Mouse (Mus musculus) ovary, postnatal 10 days (tissue): ENCODE measurements around the gene Rag2.

Experiments used
- DNase-seq: peaks from one replicate; pipeline ENCODE4 v3.0.0; 2022; ENCODE audit warnings: low spot score

The Rag2 gene

GRCm38 (mm10) chr2:101624526-101624925 lies at the start of gene Rag2:
TSS of gene Rag2 (plus strand) at chr2:101624718.
- no peak for DNase-seq

- DNase-seq: no peak
Observed at GRCm38 (mm10) chr2:101577243-101577642, 47.3 kb upstream of the Rag2 start.

GRCm38 (mm10) chr2:101580027-101580426 lies 44.5 kb upstream of the Rag2 start:
- no peak for DNase-seq

GRCm38 (mm10) chr2:101580428-101580827 lies 44.1 kb upstream of the Rag2 start:
- no peak for DNase-seq

GRCm38 (mm10) chr2:101580977-101581376 lies 43.5 kb upstream of the Rag2 start:
- no peak for DNase-seq

- no peak for DNase-seq
Observed at GRCm38 (mm10) chr2:101581418-101581817, 43.1 kb upstream of the Rag2 start.

GRCm38 (mm10) chr2:101591356-101591755 lies 33.2 kb upstream of the Rag2 start:
- no peak for DNase-seq

- DNase-seq: no peak
Observed at GRCm38 (mm10) chr2:101592023-101592841, 32.3 kb upstream of the Rag2 start.

- DNase-seq: no peak
Observed at GRCm38 (mm10) chr2:101592886-101593285, 31.6 kb upstream of the Rag2 start.

GRCm38 (mm10) chr2:101594681-101595080 lies 29.8 kb upstream of the Rag2 start:
- no peak for DNase-seq

- no peak for DNase-seq
Observed at GRCm38 (mm10) chr2:101597186-101597585, 27.3 kb upstream of the Rag2 start.

- no peak for DNase-seq
Observed at GRCm38 (mm10) chr2:101598190-101599181, 26.0 kb upstream of the Rag2 start.

- DNase-seq: no peak
Observed at GRCm38 (mm10) chr2:101600703-101601102, 23.8 kb upstream of the Rag2 start.

- no peak for DNase-seq
Observed at GRCm38 (mm10) chr2:101603099-101603498, 21.4 kb upstream of the Rag2 start.

GRCm38 (mm10) chr2:101608232-101608894 lies 16.2 kb upstream of the Rag2 start:
- no peak for DNase-seq

- DNase-seq: no peak
Observed at GRCm38 (mm10) chr2:101610861-101611260, 13.7 kb upstream of the Rag2 start.

GRCm38 (mm10) chr2:101615464-101616305 lies 8.8 kb upstream of the Rag2 start:
- no peak for DNase-seq

GRCm38 (mm10) chr2:101618373-101618772 lies 6.1 kb upstream of the Rag2 start:
- DNase-seq: no peak

GRCm38 (mm10) chr2:101620899-101621298 lies 3.6 kb upstream of the Rag2 start:
- no peak for DNase-seq

- no peak for DNase-seq
Observed at GRCm38 (mm10) chr2:101621611-101622010, 2.9 kb upstream of the Rag2 start.

- DNase-seq: no peak
Observed at GRCm38 (mm10) chr2:101623042-101623441, 1.5 kb upstream of the Rag2 start.
